Mouse (Mus musculus): ENCODE measurements around the gene Ints3.

GRCm38 (mm10) chr3:90425499-90425898 is 7.9 kb downstream of the Ints3 start:
- TF ChIP-seq POLR2A (IDR thresholded peaks at IDR 0.05; ENCODE audit: low read depth, low read length) (no peak), CTCF (conservative IDR thresholded peaks at IDR 0.05; ENCODE audit: insufficient read depth, insufficient read length, low read depth, low read length) (no peak)

Measured in kidney, adult 2 months (tissue).